In genomic region chr7:118618104-118618503, GRCm38 (mm10) we compare ENCODE assay signal across 29 mouse cellular contexts. TPM values are rescaled to one million over a fixed set of nuclear protein-coding genes. Genes with fewer than 3 reads are reported as not detected.
"Had no signal": no experiment of that assay in that cellular context is flagged by ENCODE, and none has a peak within 500 bp of the region (broad histone marks: within the 10 kb centered on the region; RNA-seq: fewer than 3 reads in every experiment).

No protein-coding gene starts in this region.

- H3K4me1 ChIP-seq: limb, embryonic 10.5 days; limb, embryonic 13.5 days; liver, embryonic 12.5 days; liver, embryonic 15.5 days; lung, embryonic 15.5 days; neural tube, embryonic 12.5 days; neural tube, embryonic 15.5 days; stomach, embryonic 15.5 days had no signal

- H3K9me3 ChIP-seq: limb, embryonic 10.5 days; limb, embryonic 13.5 days; liver, embryonic 12.5 days; liver, embryonic 15.5 days; lung, embryonic 15.5 days; neural tube, embryonic 12.5 days; neural tube, embryonic 15.5 days; stomach, embryonic 15.5 days had no signal

- H3K4me3 ChIP-seq: layer of hippocampus, adult 2 months; limb, embryonic 10.5 days; limb, embryonic 13.5 days; liver, embryonic 12.5 days; liver, embryonic 15.5 days; lung, embryonic 15.5 days; neural tube, embryonic 12.5 days; neural tube, embryonic 15.5 days; stomach, embryonic 15.5 days had no signal

- H3K4me2 ChIP-seq: limb, embryonic 13.5 days; liver, embryonic 12.5 days; liver, embryonic 15.5 days; lung, embryonic 15.5 days; midbrain, embryonic 11.5 days; neural tube, embryonic 12.5 days; neural tube, embryonic 15.5 days; stomach, embryonic 15.5 days had no signal

- ATAC-seq: liver, embryonic 12.5 days had no signal

- H3K27me3 ChIP-seq: limb, embryonic 13.5 days; liver, embryonic 12.5 days; liver, embryonic 15.5 days; lung, embryonic 15.5 days; neural tube, embryonic 12.5 days; neural tube, embryonic 15.5 days; stomach, embryonic 15.5 days had no signal

- H3K36me3 ChIP-seq: limb, embryonic 10.5 days; limb, embryonic 13.5 days; liver, embryonic 12.5 days; liver, embryonic 15.5 days; lung, embryonic 15.5 days; neural tube, embryonic 12.5 days; neural tube, embryonic 15.5 days; stomach, embryonic 15.5 days had no signal

- H3K27ac ChIP-seq: kidney, postnatal 0 days; layer of hippocampus, adult 2 months; limb, embryonic 10.5 days; limb, embryonic 13.5 days; liver, embryonic 12.5 days; liver, embryonic 15.5 days; lung, embryonic 15.5 days; neural tube, embryonic 12.5 days; neural tube, embryonic 15.5 days; stomach, embryonic 15.5 days had no signal

- DNase-seq: kidney, adult 2 months; kidney, postnatal 25 days; layer of hippocampus, adult 9-11 months; liver; lung, adult 18-20 months; lung, postnatal 10 days; lung, postnatal 4 days; midbrain, embryonic 14.5 days; right cerebral cortex, adult 18-20 months; right cerebral cortex, postnatal 14 days; right cerebral cortex, postnatal 4 days; spleen, adult 18-20 months; thymus, adult 2 months; thymus, postnatal 14 days; thymus, postnatal 4 days had no signal

- H3K9ac ChIP-seq: limb, embryonic 13.5 days; liver, embryonic 12.5 days; liver, embryonic 15.5 days; lung, embryonic 15.5 days; neural tube, embryonic 12.5 days; neural tube, embryonic 15.5 days; stomach, embryonic 15.5 days had no signal

RNA-seq across cellular contexts. Expression of gene Tmc5, which starts 21.0 kb away (rescaled TPM):
- total RNA-seq: megakaryocyte progenitor cell, adult 5-6 weeks; megakaryocyte-erythroid progenitor cell, adult 5-6 weeks had no signal
- polyA plus RNA-seq: kidney, embryonic 14.5 days; limb, embryonic 10.5 days; liver, embryonic 12.5 days had no signal

RNA-seq across cellular contexts. Expression of gene Tmc7, which starts 33.6 kb away (rescaled TPM):
- total RNA-seq: megakaryocyte-erythroid progenitor cell, adult 5-6 weeks had no signal
